Mouse (Mus musculus) induced T-regulatory cell, adult 2 months (primary cell): Measurements from ENCODE around the gene Calhm1.
A peak's percentile ranks its signal among the peaks of the same experiment; 100 is the strongest.

Experiments
- DNase-seq: peaks from one replicate; pipeline ENCODE4 v3.0.0-alpha.2; 2012; ENCODE audit warnings: low read depth

Calhm1 gene

GRCm38 (mm10) chr19:47144154-47144553 lies at the start of gene Calhm1:
Gene Calhm1 (minus strand): TSS chr19:47144254.
- no peak for DNase-seq

DNA sequence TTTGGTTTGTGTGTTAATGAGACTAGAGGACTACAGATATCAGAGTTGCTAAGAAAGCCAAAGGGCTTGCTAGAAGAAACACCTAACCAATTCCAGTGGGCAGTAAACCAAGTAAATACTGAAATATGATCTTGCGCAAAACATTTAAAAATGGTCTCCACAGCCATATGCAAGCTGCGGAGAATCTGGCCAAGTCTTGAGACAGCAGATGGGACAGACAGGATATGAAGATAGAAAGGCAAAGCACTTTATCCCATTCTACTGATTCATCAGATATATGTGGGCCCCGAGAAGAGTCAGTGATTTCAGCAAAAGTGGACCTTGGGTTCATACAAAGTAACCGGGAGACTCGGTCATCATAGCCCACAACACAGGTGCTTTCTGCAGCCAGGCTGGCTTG lies 48.1 kb upstream of the Calhm1 start:
- DNase-seq = no peak

DNA sequence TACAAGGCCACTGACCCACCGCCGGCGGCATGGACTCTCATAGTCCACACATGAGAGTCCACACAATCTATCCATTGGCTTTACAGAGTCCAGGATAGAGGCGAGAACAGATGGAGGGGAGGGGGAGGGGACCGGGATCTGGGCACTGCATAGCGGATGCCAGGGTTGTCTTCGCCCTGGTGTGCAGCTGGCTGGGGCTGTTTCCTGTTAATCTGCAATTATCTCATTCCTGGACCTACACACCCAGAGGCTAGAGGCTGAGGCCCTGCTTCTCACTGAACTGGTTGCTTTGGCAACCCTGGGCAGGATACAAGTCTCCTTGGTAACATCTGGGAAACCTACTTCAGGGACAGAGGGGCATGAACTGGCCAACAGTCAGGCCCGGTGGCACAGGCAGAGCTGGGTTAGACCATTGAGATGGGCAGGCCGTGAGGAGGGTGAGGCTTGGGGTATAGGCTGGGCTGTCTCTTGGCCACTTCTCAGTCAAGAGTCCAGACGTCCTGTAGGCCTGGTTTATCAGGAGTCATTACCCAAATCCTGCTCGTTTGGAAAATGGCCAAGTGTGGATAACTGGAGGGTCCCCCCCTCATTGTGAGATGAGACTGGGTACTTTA lies 44.6 kb upstream of the Calhm1 start:
- DNase-seq = no peak

DNA sequence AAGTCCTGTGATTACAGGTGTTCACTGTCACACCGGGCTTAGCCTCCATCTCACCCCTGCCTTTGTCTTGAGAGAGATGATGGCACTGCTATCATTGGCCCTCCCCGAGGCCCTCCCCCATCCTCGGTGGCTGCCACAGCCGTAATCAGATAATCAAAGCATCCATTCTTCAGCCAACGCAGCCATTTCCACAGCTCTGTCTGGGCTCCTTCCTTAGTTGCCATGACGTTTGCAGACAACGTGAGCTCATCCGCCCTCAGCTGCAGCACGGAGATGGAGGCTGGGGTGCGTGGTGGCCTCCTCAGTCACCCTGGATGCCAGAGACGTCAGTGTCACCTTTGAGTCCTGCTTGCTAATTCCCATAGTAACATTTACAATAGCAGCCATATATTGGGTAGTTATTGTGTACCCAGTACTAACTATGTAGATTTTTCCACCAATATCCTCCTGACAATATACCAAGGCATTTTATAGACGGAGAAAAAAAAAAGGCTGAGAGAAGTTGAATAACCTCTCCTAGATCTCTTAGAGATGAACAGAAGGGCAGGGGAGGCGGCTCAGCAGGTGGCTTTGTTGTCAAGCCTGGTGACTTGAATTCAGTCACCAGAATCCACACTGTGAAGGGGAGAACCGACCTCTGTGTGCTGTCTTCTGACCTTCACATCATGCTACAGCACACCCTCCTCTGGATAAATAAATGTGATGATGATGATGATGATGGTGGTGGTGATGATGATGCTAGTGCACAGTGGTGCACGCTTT lies 42.6 kb upstream of the Calhm1 start:
- DNase-seq = no peak

GRCm38 (mm10) chr19:47184736-47185135 lies 40.7 kb upstream of the Calhm1 start:
- DNase-seq = no peak

DNA sequence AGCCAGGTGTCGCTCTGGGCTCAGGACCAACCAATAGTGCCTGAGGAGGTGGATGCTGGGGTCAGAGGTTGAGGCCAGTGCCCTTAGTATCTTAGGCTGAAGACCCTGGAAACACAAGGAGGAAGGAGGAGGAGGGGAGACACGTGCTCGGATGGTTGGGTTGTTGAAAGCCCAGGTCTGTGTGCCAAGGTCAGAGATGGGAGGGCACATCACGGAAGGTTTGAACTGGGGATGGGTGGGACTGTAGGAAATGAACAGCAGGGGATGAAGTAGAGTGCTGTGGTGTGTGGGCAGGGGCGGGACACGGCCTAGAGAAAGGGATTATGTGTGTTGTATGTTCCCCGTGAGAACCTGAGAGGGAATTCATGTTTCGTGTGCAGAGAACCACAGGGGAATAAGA lies 40.2 kb upstream of the Calhm1 start:
- DNase-seq = no peak

GRCm38 (mm10) chr19:47180011-47180410 lies 36.0 kb upstream of the Calhm1 start:
- DNase-seq = no peak

DNA sequence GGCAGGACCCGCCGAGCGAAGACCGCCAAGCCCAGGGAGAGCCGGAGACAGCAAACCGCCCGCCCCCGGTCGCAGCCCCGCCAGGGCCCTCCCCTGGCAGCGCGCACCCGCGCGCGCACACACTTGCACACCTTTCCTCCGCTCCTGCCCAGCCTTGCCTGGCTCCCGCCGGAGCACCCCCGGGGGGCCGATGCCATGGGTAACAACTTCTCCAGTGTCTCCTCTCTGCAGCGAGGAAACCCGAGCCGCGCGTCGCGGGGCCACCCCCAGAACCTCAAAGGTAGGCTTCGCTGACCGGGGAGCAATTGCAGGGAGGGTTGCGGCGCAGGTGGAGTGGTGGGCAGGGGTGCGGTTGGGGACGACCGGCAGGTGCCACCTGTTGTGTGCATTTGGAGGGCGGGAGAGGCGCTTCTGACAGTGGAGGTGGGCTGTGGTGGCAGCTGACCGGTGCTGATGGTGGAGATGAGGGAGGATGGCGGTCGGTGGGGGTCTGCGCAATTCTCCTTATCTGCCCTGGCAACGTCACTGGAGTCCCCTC lies 35.3 kb upstream of the Calhm1 start:
- no peak for DNase-seq

DNA sequence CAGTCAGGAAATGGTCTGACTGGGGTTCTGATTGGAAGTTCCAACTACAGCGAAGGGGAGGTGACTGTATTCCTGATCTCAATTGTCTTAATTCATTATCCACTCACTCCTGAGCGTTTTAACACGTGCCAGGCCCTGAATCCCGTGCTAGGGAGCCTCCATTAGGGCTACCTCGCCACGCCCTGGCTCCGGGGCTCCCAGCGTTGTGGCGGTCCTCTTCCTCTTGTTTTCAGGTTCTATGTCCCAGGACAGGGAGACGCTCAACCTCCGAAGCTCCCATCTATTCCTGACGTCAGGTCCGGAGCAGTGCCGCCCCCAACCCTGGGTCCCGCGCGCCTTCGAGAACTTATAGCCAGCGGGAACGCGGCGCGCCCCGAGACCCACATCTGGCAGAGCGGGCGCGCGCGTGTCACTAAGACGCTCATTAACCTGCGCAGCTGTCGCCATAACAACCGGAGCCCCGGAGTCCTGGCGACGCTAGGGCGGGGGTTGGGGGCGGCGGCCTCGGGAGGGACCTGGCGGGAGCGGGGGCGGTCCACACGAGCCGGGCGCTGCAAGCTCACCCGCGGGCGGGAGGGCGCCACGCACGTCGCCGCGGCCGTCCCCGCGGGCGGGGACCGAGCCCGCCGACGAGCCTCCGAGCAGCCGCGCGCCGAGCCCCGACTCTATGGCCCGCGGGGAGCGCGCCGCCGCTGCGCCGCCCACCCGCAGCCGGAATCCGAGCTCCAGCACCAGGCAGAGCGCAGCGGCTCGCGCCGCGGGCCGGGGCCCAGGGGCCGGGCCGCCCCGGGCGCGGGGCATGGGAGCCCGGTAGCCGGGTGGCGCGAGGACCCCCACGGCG lies 34.6 kb upstream of the Calhm1 start, which contains the start of gene Neurl1a:
TSS of gene Neurl1a (plus strand) at position 390 of the 841 bp plus-strand sequence.
- peak; percentile 49 for DNase-seq

DNA sequence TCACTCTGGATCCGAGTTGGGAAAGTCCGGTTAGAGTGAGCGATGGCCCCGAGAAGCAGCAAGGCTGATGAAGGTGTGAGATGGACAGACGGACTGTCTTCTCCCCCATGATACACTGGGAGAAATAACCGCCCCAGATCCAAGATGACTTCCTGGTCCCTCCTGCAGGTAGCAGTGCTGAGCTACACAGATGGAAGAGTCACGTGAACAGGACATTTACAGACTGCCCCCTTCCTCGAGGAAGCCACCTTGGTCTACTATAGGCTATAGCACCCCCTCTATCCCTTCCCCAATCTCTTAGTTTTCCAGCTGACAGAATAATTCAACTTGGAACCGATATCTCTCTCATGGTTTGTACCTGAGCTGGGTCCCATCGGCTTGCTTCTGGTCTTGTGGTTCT lies 33.9 kb upstream of the Calhm1 start:
- peak; percentile 37 for DNase-seq

DNA sequence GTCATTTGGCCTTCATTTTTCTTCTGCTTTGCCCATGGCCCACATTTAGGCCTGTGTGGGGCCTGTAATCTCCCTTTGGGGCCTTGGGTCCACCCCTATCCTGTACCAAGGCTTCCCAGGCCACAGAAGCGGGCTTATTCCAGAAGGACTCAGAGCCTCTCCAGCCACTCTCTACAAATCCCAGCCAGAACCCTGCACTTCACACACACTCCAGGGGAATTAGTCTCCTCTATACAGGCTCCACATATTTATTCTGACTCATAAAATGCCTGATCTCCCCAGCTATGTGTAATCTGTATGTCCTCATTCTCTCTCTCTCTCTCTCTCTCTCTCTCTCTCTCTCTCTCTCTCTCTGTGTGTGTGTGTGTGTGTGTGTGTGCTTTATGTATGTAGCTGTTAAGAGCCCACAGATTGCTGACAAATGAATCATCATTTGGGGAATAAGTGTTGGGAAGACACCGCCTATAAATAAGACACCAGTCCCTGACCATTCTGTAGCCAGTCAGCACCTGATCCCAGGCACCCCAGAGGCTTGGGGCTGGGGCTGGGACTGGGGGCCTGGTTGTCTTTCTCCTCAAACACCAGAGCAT lies 33.0 kb upstream of the Calhm1 start:
- no peak for DNase-seq

GRCm38 (mm10) chr19:47175472-47175871 lies 31.4 kb upstream of the Calhm1 start:
- peak; percentile 34 for DNase-seq

- DNase-seq = peak; percentile 43
Observed at GRCm38 (mm10) chr19:47174515-47174914, 30.5 kb upstream of the Calhm1 start.

- peak; percentile 87 for DNase-seq
Observed at GRCm38 (mm10) chr19:47168793-47169412, 24.8 kb upstream of the Calhm1 start.

DNA sequence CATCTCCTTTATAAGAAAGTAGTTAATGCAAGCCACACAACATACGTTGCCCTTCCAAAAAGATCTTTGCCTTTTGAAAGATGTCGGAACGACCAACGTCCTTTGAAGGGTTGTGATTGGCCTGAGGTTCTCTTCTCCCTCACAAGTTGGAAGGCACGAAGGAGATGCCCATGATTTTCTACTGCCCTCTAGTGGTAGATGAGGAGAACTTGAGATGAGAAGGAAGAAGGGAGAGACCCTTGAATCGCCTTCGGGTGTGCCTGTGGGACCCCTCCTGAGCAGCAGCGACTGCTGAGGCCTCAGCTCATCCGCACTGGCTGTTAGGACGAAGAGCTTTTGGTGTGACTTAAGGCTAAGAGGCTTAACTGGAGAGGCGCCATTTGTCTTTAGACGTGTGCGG lies 24.2 kb upstream of the Calhm1 start:
- peak; percentile 81 for DNase-seq

DNA sequence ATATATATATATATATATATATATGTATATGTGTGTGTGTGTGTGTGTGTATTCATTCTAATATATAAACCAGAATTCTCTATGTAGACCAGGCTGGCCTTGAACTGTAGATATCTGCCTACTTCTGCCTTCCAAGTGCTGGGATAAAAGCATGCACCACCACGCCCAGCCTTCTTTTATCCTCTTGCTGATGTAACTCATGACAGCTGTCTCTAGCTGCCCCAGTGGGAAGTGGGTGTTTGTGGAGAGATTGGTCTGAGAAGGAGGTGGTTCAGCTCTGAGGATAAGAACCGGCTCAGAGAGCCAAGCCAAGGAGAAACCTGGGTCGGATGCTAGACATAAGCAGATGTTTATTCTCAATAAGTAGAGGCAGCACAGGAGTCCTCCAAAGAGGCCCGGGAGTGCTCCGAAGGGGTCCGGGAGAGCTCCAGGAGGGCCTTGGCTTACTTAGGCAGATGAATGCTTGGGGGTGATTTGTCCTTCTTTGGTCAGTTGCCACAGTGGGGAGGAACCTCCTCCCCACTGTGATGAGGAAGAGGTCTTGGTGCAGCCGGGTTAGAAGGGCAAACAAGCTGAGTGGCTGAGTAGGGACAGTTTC lies 23.7 kb upstream of the Calhm1 start:
- DNase-seq = no peak

DNA sequence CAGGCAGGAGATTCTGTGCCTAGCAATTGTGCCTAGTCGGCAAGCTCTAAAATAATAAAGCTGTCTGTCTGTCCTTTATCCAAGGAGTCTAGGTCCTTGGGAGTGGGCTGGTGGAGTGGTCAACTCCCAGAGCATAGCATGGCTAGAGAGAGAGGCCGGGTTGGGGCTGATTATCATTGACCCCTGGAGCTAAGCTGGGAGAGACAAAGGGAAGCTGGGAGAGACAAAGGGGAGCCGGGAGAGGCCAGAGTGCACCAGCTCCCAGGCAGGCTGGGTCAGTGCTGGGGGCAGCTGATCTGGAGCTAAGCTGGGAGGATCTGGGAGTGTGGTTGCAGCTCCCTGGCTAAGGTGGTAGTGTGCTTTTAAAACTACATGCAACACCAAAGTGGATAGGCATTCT lies 22.7 kb upstream of the Calhm1 start:
- no peak for DNase-seq

DNA sequence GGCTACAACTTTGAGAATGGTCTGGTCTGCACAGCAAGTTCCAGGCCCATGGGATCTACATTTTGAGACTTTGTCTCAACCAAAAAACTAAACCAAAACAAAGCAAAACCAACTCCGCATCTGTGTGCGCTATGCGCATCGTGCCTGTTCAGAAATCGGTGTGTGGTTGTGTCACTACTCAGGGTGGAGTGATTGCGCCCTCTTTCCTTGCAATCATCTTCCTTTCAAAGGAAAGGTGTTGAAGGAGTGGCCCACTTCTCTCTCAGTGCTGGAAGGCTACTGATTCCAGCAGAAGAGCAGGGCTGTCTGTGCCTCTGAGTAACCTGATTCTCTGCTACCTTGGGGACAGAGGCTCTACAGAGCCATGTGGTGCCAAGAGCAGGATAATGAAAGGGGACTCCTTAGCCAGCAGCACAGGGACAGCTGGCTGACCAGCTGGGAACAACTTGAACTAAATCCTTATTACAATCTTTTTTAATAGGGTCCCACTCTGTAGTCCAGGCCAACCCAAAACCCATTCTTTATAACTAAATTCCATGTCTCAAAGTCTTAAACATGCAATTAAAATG lies 19.2 kb upstream of the Calhm1 start:
- no peak for DNase-seq

DNA sequence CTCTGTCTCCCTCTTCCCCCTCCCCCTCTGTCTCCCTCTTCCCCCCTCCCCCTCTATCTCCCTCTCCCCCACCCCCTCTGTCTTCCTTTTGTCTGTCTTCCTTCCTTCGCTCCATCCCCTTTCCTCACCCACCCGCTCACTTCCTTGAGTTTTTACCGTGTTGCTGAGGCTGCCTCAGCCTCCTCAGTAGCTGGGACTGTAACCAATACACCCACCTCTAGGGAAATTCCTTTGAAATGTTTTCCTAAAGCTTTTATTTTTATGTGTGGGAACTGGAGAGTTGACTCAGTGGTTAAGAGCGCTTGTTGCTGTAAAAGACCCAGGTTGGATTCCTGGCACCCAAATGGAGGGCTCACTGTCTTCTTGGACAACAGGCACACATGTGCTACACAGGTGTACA lies 17.6 kb upstream of the Calhm1 start:
- no peak for DNase-seq

- no peak for DNase-seq
Observed at GRCm38 (mm10) chr19:47157664-47158063, 13.6 kb upstream of the Calhm1 start, which contains the start of gene Calhm3. Gene Calhm3 (minus strand): TSS chr19:47157764.

DNA sequence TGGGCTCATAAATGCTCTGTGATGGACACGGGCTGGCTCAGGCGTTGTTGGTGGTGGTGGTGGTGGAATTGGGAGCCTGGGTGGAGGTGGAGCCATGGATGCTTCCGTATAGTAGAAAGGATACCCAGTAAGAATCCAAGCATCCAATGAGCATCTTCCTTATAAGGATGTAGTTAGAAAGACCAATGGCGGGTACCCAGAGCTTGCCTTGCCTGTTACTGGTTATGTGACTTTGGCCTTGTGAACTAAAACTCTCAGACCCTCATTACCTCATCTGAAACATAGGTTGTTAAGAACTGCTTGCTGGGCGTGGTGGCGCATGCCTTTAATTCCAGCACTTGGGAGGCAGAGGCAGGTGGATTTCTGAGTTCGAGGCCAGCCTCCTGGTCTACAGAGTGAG lies 9.7 kb upstream of the Calhm1 start:
- no peak for DNase-seq
